Mouse (Mus musculus): ENCODE results near the gene Coq8a. TPM values are rescaled to one million over a fixed set of nuclear protein-coding genes. Genes with fewer than 3 reads are reported as not detected.

The Coq8a gene
- 1,000 to 10,000 TPM in 1 of 2 experiments, 100 to 1,000 TPM in 1; 633 to 1,638 TPM for total RNA-seq (2021)
- long read RNA-seq, experiment 1, full-length matches to known transcripts = 1,590 of 1,870 reads
- long read RNA-seq, experiment 1, partial matches to known transcripts = 171 of 1,870 reads
- long read RNA-seq, experiment 1, other reads (novel, unspliced or antisense) = 109 of 1,870 reads
- long read RNA-seq, experiment 2, full-length matches to known transcripts = 1,481 of 1,777 reads
- long read RNA-seq, experiment 2, partial matches to known transcripts = 185 of 1,777 reads
- long read RNA-seq, experiment 2, other reads (novel, unspliced or antisense) = 111 of 1,777 reads

DNA sequence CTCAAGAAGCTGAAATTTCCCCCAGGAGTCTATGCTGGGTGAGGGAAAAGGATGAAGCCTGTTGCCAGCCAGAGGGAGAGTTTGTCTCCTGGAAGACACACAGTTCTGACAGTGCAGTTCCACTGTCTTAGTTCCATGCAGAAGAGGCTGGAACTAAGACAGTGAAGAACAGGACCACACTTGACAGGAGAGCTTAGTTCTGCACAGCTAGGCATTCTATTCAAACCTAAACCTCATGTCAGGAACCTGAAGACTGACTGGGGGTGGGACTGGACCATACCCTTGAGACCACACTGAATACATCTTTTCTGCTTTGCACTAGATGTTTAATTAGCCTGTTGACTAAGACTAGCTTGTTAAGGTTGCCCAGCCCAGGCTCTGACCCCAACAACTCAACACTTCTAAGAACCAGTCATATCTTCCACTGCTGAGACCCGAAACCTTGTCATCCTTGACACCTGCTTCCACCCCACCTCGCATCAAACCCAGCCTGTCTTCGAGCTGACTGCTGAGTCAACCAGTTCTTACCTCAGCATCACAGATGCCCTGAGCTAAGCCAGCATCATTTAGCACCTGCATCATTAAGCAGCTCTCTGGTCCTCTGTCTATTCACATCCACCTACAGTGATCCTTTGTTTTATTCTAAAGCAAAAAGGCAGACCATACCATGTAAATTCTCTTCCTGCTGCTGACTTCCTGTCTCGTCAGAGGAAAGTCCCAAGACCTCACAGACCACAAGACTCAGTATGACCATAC is at the start of gene Coq8a:
Gene Coq8a (minus strand): TSS at position 644 of the 756 bp plus-strand sequence.
- H3K27ac ChIP-seq = peak within 1 kb of the TSS; percentile 87
- no peak within 1 kb of the TSS for H3K4me3 ChIP-seq
- no peak for TF ChIP-seq CTCF (IDR thresholded peaks at IDR 0.05)
- no peak for DNase-seq
- intact Hi-C loops (cut with DNase I) = no loop called here

DNA sequence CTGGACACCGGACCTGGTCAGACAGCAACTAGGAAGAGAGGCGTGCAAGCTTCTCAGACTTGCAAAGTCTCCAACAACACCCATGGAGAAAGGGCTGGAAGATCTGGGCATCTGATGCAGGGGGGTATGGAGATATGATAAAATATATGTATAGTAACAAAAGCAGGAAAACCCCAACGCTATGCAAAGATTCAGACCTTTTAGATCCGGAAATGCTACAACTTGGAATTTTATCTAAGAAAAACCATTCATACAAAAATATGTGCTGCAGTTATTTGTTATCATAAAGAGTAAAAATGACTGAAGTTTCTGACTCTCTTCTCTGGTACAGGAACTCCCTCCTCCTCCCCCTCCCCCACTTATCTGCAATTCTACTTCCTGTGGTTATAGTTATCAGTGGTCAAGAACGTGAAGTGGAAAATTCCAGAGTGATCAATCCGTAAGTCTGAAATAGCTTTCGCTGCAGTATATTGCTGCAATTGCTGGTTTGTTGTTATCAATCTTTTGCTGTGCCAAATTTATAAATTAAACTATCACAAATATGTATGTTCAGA is 49.3 kb upstream of the Coq8a start:
- no peak overlapping the region for H3K4me3 ChIP-seq
- no peak for DNase-seq
- TF ChIP-seq CTCF (IDR thresholded peaks at IDR 0.05) = no peak
- intact Hi-C loops (cut with DNase I) = no loop called here
- no peak overlapping the region for H3K27ac ChIP-seq

DNA sequence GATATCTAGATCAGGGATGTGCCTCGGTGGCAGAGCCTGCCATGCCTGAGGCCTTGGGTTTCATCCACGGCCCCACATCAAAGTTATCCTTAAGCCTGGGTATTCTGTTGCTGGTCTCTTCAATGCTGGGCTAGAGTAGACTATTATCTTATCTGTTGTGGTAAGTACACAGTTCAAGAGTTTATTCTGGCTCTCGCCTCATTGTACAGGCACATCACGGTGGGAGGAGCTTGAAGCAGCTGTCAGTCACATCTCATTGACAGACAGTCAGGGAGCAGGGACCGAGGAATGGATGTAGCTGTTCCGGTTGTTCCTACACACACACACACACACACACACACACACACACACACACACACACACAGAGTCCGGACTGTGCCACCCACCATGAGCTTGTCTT is 48.5 kb upstream of the Coq8a start:
- TF ChIP-seq CTCF (IDR thresholded peaks at IDR 0.05) = no peak
- intact Hi-C loops (cut with DNase I) = no loop called here
- H3K4me3 ChIP-seq = no peak overlapping the region
- DNase-seq = no peak
- H3K27ac ChIP-seq = no peak overlapping the region

DNA sequence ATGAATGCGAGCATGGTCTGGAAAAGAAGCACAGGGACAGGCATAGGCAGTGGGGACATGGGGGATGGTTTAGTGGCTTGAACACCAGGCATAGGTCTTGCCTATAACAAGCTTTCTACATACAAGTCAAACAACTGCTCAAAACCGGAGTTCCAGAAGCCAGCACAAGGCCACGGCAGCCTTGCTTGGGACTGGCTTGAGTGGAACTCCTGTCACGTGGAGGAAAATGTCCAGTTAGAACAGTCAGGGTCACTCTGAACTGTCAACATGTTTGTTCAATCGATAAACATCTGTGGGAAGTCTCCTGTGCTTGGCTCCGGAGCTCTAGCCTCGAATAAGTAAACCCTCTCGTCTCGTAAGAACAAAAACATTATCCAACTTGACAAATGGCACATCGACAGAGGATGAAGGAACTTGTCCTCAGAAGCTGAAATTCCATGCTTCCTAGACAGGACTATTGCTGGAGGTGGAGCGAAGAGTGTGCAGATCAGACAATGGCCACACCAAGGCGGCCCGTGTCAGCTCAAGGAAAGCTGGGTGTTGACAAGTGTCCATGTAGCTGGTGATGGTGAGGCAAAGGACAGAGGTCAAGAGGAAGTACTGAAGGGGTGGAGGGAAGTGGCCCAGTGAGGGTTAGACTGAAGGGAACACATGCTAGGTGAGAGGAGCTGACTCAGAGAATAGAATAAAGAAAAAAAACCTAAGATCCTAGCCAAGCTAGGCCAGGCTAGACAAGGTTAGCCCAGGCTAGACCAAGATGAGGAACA is 46.5 kb upstream of the Coq8a start:
- Histone ChIP-seq H3K4me3 (no peak overlapping the region), H3K27ac (no peak overlapping the region)
- DNase-seq = no peak
- no peak for TF ChIP-seq CTCF (IDR thresholded peaks at IDR 0.05)
- intact Hi-C loops (cut with DNase I) = no loop called here

DNA sequence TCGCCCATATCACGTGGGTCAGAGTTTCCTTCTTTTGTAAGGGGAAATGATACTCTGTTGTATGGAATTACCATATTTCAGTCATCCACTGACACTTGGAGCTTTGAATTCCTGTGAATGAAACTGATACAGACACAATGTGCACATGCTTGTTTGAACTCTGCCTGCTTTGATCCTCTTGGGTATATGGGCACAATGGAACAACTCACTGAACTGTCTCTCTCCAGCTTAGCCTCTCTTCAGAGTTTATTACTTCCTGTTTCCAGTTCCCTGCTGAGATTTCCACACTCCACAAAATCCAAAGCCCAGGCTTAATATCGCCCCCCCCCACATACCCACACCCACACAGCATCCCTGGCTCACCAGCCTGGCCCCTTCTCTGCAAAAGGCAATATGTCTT is 32.3 kb upstream of the Coq8a start:
- intact Hi-C loops (cut with DNase I) = loop anchor here (5.0 kb wide), 1 partner anchor 374 kb away; no protein-coding TSS in a partner anchor
- H3K4me3 ChIP-seq = no peak overlapping the region
- no peak overlapping the region for H3K27ac ChIP-seq
- TF ChIP-seq CTCF (IDR thresholded peaks at IDR 0.05) = no peak
- DNase-seq = no peak

DNA sequence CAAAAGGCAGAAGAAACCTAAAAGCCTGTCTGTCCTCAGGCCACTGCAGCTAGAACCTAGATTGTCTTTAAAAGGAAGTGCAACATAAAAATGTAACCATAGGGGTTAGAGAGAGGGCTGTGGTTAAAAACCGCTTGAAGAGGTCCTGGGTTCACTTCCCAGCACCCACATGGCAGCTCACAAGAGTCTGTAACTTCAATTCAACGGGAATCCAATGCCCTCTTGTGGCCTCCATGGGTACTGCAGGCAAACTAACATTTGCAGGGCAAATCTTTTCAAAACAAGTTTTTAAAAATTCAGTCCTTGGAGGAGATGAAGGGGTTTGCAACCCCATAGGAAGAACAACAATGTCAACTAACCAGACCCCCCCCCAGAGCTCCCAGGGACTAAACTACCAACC is 31.2 kb upstream of the Coq8a start:
- intact Hi-C loops (cut with DNase I) = loop anchor here (5.0 kb wide), 1 partner anchor 373 kb away; no protein-coding TSS in a partner anchor
- no peak for DNase-seq
- Histone ChIP-seq H3K27ac (no peak overlapping the region), H3K4me3 (no peak overlapping the region)
- peak; percentile 73 for TF ChIP-seq CTCF (IDR thresholded peaks at IDR 0.05)

DNA sequence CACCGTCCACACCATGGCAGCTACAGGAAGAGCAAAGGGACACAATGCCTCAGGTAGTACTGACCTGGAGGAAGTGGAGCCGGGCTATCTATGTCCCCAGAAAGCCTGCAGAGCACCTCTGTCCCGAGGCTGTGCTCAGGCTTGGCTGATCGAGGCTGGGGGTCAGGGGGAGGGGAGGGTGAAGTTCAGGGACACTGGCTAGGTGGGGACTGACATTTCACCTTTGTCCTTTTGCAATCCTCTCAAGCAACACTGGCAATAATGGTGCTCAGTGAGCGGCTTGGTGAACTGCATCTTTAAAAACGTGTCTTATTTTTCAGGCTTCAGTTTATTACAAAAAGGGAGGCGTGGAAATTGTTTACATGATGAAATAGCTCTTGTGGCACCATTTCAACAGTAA is 30.5 kb upstream of the Coq8a start:
- Histone ChIP-seq H3K4me3 (no peak overlapping the region), H3K27ac (no peak overlapping the region)
- no peak for DNase-seq
- intact Hi-C loops (cut with DNase I) = loop anchor here (5.0 kb wide), 1 partner anchor 373 kb away; no protein-coding TSS in a partner anchor
- TF ChIP-seq CTCF (IDR thresholded peaks at IDR 0.05) = no peak

DNA sequence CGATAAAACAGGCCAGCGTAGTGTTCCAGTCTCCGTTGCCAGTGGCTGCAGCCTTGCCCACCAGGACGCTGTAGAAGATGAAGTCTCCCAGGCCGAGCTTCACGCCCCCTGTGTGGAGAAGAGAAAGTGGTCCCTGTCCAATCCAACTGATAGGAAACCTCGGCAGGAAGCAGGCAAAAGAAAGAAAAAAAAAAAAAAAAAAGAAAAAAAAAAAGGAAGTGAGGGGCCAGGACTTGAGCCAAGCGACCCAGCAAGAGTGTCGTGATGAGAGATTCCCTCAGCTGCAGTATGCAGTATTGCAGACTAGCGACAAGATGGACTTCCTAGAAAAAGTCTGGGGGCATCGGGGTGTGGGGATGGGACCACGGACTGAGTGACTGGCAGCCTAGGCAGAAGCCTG is 29.5 kb upstream of the Coq8a start:
- no peak overlapping the region for H3K4me3 ChIP-seq
- TF ChIP-seq CTCF (IDR thresholded peaks at IDR 0.05) = no peak
- intact Hi-C loops (cut with DNase I) = no loop called here
- H3K27ac ChIP-seq = no peak overlapping the region
- DNase-seq = no peak

DNA sequence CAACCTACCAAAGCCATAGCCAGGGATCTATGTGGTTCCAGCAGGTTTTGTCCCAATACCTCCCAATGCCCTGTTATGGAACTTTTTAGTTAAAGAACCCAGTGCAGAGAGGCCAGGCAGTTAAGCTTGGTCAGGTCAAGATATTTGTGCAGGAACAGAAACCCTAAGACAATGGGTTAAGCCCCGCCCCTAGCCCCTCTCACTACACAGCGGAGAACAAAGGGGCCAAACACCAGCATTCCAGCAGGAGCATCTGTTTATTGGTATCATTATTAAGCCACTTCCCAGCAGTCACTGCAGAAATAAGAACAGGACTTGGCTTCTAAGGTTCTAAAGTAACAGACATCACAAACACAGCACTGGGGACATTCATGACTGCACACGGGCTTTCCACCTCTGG is 27.4 kb upstream of the Coq8a start:
- TF ChIP-seq CTCF (IDR thresholded peaks at IDR 0.05) = no peak
- intact Hi-C loops (cut with DNase I) = no loop called here
- H3K27ac ChIP-seq = peak overlapping the region; percentile 86; the same call in 1 of the 2 replicates
- H3K4me3 ChIP-seq = no peak overlapping the region
- no peak for DNase-seq

DNA sequence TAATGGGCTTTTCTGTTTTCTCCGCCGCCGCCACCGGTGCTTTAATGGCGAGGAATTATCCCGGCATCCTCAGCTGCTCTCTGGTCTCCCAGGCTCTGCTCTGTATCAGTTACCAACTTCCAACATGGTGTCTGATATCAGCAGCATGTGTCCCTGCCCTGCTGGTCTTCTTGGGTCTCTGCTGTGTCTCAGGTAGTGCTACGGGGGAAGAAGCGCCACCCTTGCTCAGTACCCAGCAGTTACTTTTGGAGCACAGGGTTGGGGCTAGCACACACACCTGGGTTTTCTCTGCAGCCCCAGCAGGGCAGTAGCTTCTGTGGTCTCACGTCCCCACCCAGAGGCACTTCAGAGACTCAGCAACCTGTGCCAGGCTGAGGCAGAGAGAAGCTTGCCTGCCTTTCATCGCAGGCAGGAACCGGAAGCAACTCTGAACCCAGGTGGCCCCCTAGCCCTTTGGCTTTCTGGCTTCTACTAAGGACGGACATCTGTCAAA is 26.9 kb upstream of the Coq8a start:
- peak overlapping the region; percentile 78 for H3K4me3 ChIP-seq
- intact Hi-C loops (cut with DNase I) = no loop called here
- TF ChIP-seq CTCF (IDR thresholded peaks at IDR 0.05) = no peak
- H3K27ac ChIP-seq = peak overlapping the region; percentile 86
- peak; percentile 38 for DNase-seq

DNA sequence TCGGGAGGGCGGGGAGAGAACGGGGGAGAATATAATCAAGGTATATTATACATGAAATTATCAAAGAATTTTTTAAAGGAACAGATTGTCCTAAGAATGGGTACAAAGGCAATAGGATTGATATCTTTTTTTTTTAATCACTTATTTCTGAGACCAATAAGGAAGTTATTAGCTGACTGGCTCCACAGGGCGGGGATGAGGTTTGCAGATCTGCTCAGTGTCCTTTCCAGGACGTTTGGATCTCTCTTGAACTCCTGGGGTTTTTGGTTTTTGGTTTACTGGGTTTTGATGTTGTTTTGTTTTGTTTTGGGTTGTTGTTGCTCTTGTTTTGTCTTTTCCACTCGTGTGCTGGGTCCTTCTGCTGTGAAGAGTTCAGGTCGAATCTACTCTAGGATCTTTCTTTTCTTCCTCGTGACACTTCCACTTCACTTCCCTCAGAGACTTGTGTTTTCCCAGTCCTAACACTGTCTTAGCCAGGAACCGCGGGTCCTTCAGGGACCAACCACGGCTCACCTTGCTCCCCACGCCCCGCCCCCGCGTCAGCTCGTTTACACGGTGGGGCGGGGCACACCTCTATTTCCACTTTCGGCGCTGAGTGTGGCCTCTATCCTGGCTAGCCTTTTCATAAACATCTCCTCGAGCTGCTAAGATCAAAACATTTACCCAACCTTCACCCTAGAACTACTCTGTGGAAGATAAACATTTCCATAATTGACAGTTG is 26.3 kb upstream of the Coq8a start:
- intact Hi-C loops (cut with DNase I) = no loop called here
- H3K27ac ChIP-seq = peak overlapping the region; percentile 86
- DNase-seq = peak; percentile 81
- TF ChIP-seq CTCF (IDR thresholded peaks at IDR 0.05) = no peak
- H3K4me3 ChIP-seq = peak overlapping the region; percentile 78

DNA sequence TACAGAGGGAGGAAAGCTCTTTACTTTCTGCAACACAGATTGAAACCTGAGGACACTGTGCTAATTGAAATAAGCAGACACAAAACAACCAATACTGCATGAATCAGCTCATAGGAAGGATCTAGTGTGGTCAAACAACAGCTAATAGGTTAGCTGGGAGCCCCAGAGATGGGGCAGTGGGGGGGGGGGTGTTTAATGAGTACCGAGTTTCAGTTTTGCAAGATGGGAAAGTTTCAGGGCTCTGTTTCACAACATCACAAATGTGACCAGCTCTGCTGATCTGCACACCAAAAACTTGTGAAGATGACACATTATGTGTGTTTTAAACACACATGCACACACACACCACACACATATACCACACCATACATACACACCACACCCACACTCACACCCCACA is 22.6 kb upstream of the Coq8a start:
- no peak overlapping the region for H3K27ac ChIP-seq
- TF ChIP-seq CTCF (IDR thresholded peaks at IDR 0.05) = no peak
- no peak for DNase-seq
- no peak overlapping the region for H3K4me3 ChIP-seq
- intact Hi-C loops (cut with DNase I) = no loop called here

Measured in gastrocnemius, adult 2 months (tissue).